Mouse (Mus musculus) midbrain, embryonic 16.5 days (tissue): ENCODE measurements around the gene Urm1. TPM values are rescaled to one million over a fixed set of nuclear protein-coding genes. Genes with fewer than 3 reads are reported as not detected.
A peak's percentile ranks its signal among the peaks of the same experiment; 100 is the strongest.

Experiments
- ATAC-seq: fragments of 200-750 bp; cut with Nextera tagmentation; 2 replicates; pipeline ENCODE4 v1.8.0; 2017; ENCODE audit warnings: moderate TSS enrichment
- H3K27ac ChIP-seq: fragments of 300-500 bp; sonication (generic); 2 replicates; pipeline ENCODE4 v1.5.1; 2014; ENCODE audit warnings: mild to moderate bottlenecking, low read length, mixed read lengths
- H3K27me3 ChIP-seq: fragments of 300-500 bp; sonication (generic); 2 replicates; pipeline ENCODE4 v1.6.1; 2014; ENCODE audit warnings: low read depth, low read length, mixed read lengths; ENCODE audit not compliant: control insufficient read depth, insufficient read depth
- H3K36me3 ChIP-seq: fragments of 300-500 bp; sonication (generic); 2 replicates; pipeline ENCODE4 v1.6.1; 2014; ENCODE audit warnings: mild to moderate bottlenecking, low read length, moderate library complexity, mixed read lengths; ENCODE audit not compliant: control insufficient read depth, insufficient read depth
- H3K4me1 ChIP-seq: fragments of 300-500 bp; sonication (generic); 2 replicates; pipeline ENCODE4 v1.6.1; 2014; ENCODE audit warnings: mild to moderate bottlenecking, low read length, mixed read lengths; ENCODE audit not compliant: control insufficient read depth, insufficient read depth
- H3K4me2 ChIP-seq: fragments of 300-500 bp; sonication (generic); 2 replicates; pipeline ENCODE4 v1.6.1; 2014; ENCODE audit warnings: mild to moderate bottlenecking, low read length, mixed read lengths
- H3K4me3 ChIP-seq: fragments of 300-500 bp; sonication (generic); 2 replicates; pipeline ENCODE4 v1.5.1; 2014; ENCODE audit warnings: low read depth, mild to moderate bottlenecking, low read length, moderate library complexity, mixed read lengths
- H3K9ac ChIP-seq: fragments of 300-500 bp; sonication (generic); 2 replicates; pipeline ENCODE4 v1.6.1; 2014; ENCODE audit warnings: low read depth, low read length, mixed read lengths
- H3K9me3 ChIP-seq: fragments of 300-500 bp; sonication (generic); replicated peaks from 2 replicates; pipeline ENCODE4 v1.6.1; 2014; ENCODE audit warnings: mild to moderate bottlenecking, low read length, mixed read lengths; ENCODE audit not compliant: control insufficient read depth, poor library complexity, severe bottlenecking
- WGBS: fragments of 180-500 bp; shearing (Covaris S2); extraction: QIAGEN DNeasy Blood & Tissue Kit; methylation state at CpG from one replicate; pipeline ENCODE4 v1.1.7; 2014; 5-methylcytosine and 5-hydroxymethylcytosine counted together
- polyA plus RNA-seq: library from polyadenylated mRNA; unstranded; fragments of >200 nt; fragmentation: Nextera tagmentation; extraction: Ambion mirVana; gene quantifications from 2 replicates; pipeline ENCODE4 v1.2.1, GENCODE M21; 2015

Urm1 gene
- polyA plus RNA-seq, 1 experiment from 2014 or later: 29.9 TPM

DNA sequence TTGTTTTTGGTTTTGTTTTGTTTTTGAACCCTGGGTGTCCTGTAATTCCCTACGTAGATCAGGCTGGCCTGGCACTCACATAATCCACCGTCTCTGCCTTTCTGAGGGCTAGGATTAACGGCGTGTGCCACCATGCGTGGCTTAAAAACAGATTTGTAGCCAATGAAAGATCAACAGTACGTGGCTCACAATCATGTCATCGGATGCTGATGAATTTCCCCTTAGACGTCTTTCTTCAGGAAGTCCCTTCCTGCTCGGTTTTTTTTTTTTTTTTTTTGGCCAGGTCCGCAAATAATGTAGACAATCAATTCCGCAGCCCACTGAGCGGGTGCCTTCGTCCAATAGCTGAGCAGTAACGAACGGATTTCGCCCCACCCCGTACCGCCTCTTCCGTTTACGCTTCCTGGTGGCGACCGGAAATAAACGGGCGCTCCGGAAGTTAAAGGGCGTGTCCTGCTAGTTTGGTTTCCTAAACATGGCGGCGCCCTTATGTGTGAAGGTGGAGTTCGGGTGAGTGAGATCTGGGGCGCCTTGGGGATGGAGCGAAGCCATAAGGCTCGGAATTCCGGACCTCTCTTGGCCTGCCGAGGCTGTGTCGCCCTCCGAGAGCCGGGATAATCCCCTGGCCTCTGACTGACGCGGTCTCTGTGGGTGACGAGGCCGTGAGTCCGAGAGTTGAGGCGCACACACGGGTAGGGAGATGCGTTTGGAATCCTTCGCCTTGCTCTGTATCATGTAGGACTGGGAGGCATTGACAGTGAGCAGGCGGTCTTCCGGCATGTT, 7.2 kb downstream of the Urm1 start:
- H3K27ac ChIP-seq: peak overlapping the region; percentile 85
- H3K27me3 ChIP-seq: no peaks in the 10 kb centered on the region
- peak; percentile 97 for ATAC-seq
- under 1% methylated on average over 48 of the region's 48 CpGs for WGBS
- peaks cover 12% of the 10 kb centered on the region for H3K4me1 ChIP-seq
- H3K4me3 ChIP-seq: peak overlapping the region; percentile 51
- H3K9me3 ChIP-seq: no peaks in the 10 kb centered on the region
- peak overlapping the region; percentile 78 for H3K9ac ChIP-seq
- no peaks in the 10 kb centered on the region for H3K36me3 ChIP-seq
- peak overlapping the region; percentile 87 for H3K4me2 ChIP-seq

DNA sequence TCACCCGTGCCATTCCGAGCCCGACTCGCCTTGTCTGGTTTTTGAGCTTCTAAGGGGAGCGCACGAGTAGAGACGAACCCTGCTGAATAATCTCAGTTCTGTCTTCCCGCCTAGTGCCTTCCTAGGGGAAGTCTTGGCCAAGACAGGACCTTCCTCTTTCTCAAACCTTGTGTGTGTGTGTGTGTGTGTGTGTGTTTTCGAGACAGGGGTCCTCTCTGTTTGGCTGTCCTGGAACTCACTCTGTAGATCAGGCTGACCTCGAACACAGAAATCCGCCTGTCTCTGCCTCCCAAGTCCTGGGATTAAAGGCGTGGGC, 7.8 kb downstream of the Urm1 start:
- H3K4me1 ChIP-seq: peaks cover 12% of the 10 kb centered on the region
- peak overlapping the region; percentile 51 for H3K4me3 ChIP-seq
- no peaks in the 10 kb centered on the region for H3K27me3 ChIP-seq
- no peaks in the 10 kb centered on the region for H3K9me3 ChIP-seq
- WGBS: 6% methylated on average over 12 of the region's 12 CpGs
- H3K27ac ChIP-seq: peak overlapping the region; percentile 60; the same call in 1 of the 2 replicates
- H3K9ac ChIP-seq: peak overlapping the region; percentile 78
- no peaks in the 10 kb centered on the region for H3K36me3 ChIP-seq
- 0 out of 2 replicates have a peak, but pooled peaks have one; percentile 13 for ATAC-seq
- peak overlapping the region; percentile 87 for H3K4me2 ChIP-seq

DNA sequence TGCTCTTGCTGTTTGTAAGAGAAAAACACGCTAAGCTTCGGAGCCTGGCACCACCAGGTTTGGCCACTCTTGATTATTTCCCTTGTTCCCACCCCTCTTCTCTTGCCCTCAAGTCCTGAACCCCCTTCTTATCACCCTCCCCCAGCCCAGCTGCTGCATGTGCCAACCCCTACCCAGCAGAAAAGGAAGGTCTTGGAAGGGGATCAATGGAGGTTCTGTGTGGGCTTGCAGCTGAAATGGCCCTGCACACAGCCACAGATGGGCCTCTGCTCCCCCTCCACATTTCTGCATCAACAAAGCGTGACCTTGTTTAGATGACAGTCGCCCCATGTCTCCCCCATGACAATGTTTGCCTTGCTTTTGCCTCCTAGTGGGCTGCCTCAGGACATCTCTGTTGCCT, 11.2 kb downstream of the Urm1 start:
- Histone ChIP-seq H3K4me1 (peaks cover 9% of the 10 kb centered on the region), H3K27me3 (no peaks in the 10 kb centered on the region), H3K36me3 (no peaks in the 10 kb centered on the region), H3K4me3 (no peak overlapping the region), H3K9me3 (no peaks in the 10 kb centered on the region), H3K27ac (no peak overlapping the region), H3K9ac (no peak overlapping the region), H3K4me2 (no peak overlapping the region)
- WGBS: 81% methylated on average over 4 of the region's 4 CpGs
- ATAC-seq: no peak

DNA sequence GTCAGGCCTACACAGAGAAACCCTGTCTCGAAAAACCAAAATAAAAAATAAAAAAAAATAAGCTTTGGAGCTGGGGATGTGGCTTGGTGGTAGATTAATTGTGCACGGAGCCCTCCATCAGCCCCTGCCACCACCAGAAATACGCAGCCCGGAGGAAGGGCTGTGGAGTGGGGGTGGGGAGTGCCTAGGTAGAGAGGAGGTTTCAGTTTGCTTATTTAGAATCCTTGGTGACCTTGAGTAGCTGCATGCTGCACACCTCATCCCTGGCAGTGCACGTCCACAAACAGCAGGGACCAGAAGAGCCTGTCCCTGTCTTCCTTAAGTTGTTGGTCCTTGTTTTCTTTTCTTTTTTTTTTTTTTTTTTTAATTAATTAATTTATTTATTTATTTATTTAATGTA, 13.9 kb downstream of the Urm1 start:
- Histone ChIP-seq H3K9me3 (no peaks in the 10 kb centered on the region), H3K4me1 (0 out of 2 replicates have a peak, but pooled peaks cover under 1% of the 10 kb centered on the region), H3K27me3 (no peaks in the 10 kb centered on the region), H3K9ac (no peak overlapping the region), H3K4me2 (no peak overlapping the region), H3K36me3 (no peaks in the 10 kb centered on the region; the same call in 1 of the 2 replicates), H3K4me3 (no peak overlapping the region), H3K27ac (no peak overlapping the region)
- 97% methylated on average over 5 of the region's 5 CpGs for WGBS
- no peak for ATAC-seq

DNA sequence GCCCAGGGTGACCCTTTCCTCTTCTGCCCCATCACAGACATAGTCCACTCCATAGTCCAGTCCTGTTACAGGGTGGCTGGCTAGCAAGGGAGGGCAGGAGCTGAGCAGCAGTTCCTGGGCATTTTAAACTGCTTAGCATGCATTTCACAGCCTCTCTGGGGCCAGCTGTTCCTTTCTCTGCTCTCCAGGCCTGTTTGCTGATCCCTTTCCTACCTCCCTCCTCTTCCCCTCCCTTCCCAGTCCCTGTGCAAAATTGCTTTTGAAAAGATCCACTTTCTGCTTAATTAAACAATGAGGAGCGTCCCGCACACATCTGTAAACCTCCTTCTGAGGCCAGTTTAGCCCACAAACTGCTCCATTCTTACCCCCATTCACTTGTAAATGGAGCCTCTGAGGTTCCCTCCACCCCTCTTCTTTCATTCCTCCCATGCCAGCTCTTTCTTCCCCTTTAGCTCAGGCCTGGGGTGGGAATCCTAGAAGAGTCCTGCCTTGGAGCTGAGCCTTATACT, 15.6 kb downstream of the Urm1 start:
- H3K4me2 ChIP-seq: no peak overlapping the region
- no peaks in the 10 kb centered on the region for H3K9me3 ChIP-seq
- H3K9ac ChIP-seq: no peak overlapping the region
- peaks cover 7% of the 10 kb centered on the region; the same call in 1 of the 2 replicates for H3K4me1 ChIP-seq
- H3K27me3 ChIP-seq: no peaks in the 10 kb centered on the region
- no peak overlapping the region for H3K27ac ChIP-seq
- ATAC-seq: peak; percentile 34; the same call in 1 of the 2 replicates
- WGBS: 5% methylated on average over 2 of the region's 2 CpGs
- H3K4me3 ChIP-seq: no peak overlapping the region
- no peaks in the 10 kb centered on the region; the same call in 1 of the 2 replicates for H3K36me3 ChIP-seq

DNA sequence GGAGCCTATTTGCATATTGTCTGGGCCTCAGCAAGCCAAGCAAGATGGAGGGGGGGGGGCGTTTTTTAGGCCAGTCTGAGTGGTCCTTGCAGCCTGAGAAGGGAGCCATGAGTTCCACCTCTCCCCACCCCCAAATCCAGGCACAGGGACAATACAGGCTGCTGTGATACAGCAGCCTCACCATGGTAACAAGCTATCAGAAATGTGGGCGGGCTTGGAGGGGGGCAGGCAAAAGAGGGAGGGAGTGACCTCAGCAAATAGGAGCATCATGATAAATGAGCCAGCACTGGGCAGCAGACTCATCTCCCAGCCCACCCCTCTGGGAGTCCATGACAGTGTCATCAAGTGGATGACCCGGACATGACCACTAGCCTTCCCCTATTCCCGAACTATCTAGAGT, 19.6 kb downstream of the Urm1 start:
- Histone ChIP-seq H3K4me1 (peaks cover 13% of the 10 kb centered on the region; the same call in 1 of the 2 replicates), H3K27ac (peak overlapping the region; percentile 41; the same call in 1 of the 2 replicates), H3K9me3 (no peaks in the 10 kb centered on the region), H3K4me2 (no peak overlapping the region), H3K9ac (peak overlapping the region; percentile 6; the same call in 1 of the 2 replicates), H3K36me3 (peaks cover 3% of the 10 kb centered on the region; the same call in 1 of the 2 replicates), H3K4me3 (no peak overlapping the region), H3K27me3 (no peaks in the 10 kb centered on the region; the same call in 1 of the 2 replicates)
- peak; percentile 43; the same call in 1 of the 2 replicates for ATAC-seq
- WGBS: 19% methylated on average over 4 of the region's 4 CpGs

DNA sequence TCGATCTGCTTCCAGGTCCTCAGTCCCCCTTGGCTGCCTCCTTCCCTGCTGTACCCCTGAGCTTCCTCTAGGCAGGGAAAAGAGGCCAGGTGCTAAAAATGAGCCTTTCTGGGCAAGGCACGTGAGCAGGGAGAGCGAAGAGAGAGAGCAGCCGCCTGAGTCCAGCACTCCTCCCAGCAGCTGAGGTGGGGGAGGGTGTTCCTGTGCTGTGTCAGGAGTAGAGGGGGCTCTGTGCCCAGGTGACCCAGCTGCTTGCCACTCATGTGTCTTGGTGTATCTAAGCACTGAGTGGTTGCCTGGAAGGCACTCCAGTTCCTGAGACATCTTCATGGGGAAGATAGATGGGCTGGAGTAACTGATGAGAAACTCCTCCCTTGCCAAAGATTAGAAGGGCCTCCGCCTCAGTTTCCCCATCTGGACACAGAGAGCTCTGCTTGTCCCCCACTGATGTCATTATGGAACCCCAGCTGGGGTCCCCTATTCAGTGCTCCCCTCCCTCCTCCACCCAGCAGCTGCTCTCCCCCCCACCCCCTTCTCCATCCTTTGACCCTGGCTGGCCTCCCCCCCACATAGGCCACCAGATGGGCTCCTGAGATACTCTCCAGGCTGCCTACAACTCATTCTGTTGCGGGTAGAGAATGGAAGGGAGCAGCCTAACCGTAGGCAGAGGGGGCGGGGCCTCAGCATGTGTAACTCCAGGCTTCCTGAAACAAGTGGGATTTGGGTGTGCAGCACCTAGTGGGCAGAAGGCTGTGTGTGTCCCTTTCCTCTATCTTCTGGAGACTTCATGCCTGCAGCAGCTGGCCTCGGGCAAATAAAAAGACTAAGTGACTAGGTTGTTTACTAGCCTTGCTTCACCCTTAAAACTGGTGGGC, 23.6 kb downstream of the Urm1 start:
- H3K36me3 ChIP-seq: peaks cover 3% of the 10 kb centered on the region; the same call in 1 of the 2 replicates
- H3K4me1 ChIP-seq: peaks cover 29% of the 10 kb centered on the region; the same call in 1 of the 2 replicates
- WGBS: 35% methylated on average over 9 of the region's 9 CpGs
- no peak overlapping the region for H3K27ac ChIP-seq
- no peak overlapping the region for H3K4me3 ChIP-seq
- 0 out of 2 replicates have a peak overlapping the region, but pooled peaks have one; percentile 12 for H3K9ac ChIP-seq
- no peaks in the 10 kb centered on the region for H3K9me3 ChIP-seq
- H3K27me3 ChIP-seq: no peaks in the 10 kb centered on the region; the same call in 1 of the 2 replicates
- ATAC-seq: no peak
- H3K4me2 ChIP-seq: no peak overlapping the region

DNA sequence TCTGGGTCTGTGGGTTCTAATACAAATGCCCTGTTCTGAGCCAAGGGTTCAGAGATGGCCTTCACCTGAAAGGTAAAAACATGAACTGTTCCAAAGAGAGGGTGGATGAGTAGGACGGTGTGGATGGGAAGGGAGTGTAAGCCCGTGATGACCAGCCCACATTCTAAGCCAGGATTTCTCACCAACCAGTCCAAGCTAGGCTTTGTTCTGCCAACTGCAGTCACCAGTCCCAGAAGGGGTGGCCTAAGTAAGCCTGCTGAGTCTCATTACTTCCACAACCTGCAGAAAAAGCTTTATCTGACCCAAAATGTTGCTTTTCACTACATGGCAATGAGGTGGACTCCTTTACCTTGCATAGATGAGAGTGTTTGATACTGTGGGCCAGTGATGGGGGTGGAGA, 24.2 kb downstream of the Urm1 start:
- no peaks in the 10 kb centered on the region for H3K9me3 ChIP-seq
- no peaks in the 10 kb centered on the region; the same call in 1 of the 2 replicates for H3K27me3 ChIP-seq
- H3K27ac ChIP-seq: no peak overlapping the region
- 38% methylated on average over 2 of the region's 2 CpGs for WGBS
- no peak overlapping the region for H3K4me2 ChIP-seq
- H3K9ac ChIP-seq: no peak overlapping the region
- ATAC-seq: no peak
- H3K4me1 ChIP-seq: peaks cover 26% of the 10 kb centered on the region; the same call in 1 of the 2 replicates
- no peak overlapping the region for H3K4me3 ChIP-seq
- H3K36me3 ChIP-seq: peaks cover 3% of the 10 kb centered on the region; the same call in 1 of the 2 replicates
